Mouse (Mus musculus) Patski (cell line): ENCODE results near the gene Tpra1. TPM values are rescaled to one million over a fixed set of nuclear protein-coding genes. Genes with fewer than 3 reads are reported as not detected.
A peak's percentile ranks its signal among the peaks of the same experiment; 100 is the strongest.

Source experiments
- ATAC-seq: fragments of 100-300 bp; one replicate; pipeline ENCODE4 v1.8.0; 2021
- CTCF ChIA-PET: fragments of 350-600 bp; sonication (Branson Sonifier 250); formaldehyde crosslinking; loops from one replicate; lab custom pipeline; 2022; ENCODE audit warnings: inconsistent platforms; lab: Charles Lee
- POLR2A ChIA-PET: fragments of 350-600 bp; sonication (Branson Sonifier 250); formaldehyde crosslinking; loops from one replicate; lab custom pipeline; 2022; ENCODE audit warnings: antibody characterized with exemption, inconsistent platforms; lab: Charles Lee
- DNase-seq: peaks from one replicate; pipeline ENCODE4 v3.0.0-alpha.2; 2011; ENCODE audit warnings: low read depth, low spot score
- H3K27me3 ChIP-seq: fragments of 371-371 bp; one replicate; pipeline ENCODE4 v1.5.1; 2021
- CTCF ChIP-seq: fragments of 100-300 bp; IDR thresholded peaks from one replicate; pipeline ENCODE4 v1.5.1; 2021
- in situ Hi-C: fragments of 300-500 bp; cut with MboI; formaldehyde crosslinking; loops from 3 replicates; pipeline ENCODE4 v1.11.1; 2018; ENCODE audit warnings: low pct_unique_long_range_greater_than_20kb, mixed read lengths
- polyA plus RNA-seq: library from polyadenylated mRNA; unstranded; gene quantifications from one replicate; pipeline ENCODE4 v1.2.3, GENCODE M21; 2021

The Tpra1 gene
- polyA plus RNA-seq, 1 experiment from 2014 or later: 64.5 TPM

GRCm38 (mm10) chr6:88934816-88935215, 32.8 kb downstream of the Tpra1 start:
- POLR2A ChIA-PET: interaction anchor here (1.4 kb wide), 2 partner anchors 8 to 418 kb away, joined by 3 to 5 read pairs; no protein-coding TSS in a partner anchor
- in situ Hi-C loops: loop anchor here (5.0 kb wide), 7 partner anchors 37 to 692 kb away; no protein-coding TSS in a partner anchor
- DNase-seq (no peak), ATAC-seq (peak; percentile 49)
- TF ChIP-seq CTCF: no peak
- CTCF ChIA-PET: interaction anchor here (0.9 to 2.8 kb wide), 13 partner anchors 9 to 698 kb away, joined by 3 to 14 read pairs (median 4); no protein-coding TSS in a partner anchor
- no peaks in the 10 kb centered on the region for H3K27me3 ChIP-seq

GRCm38 (mm10) chr6:88935735-88936276, 33.8 kb downstream of the Tpra1 start:
- H3K27me3 ChIP-seq: no peaks in the 10 kb centered on the region
- ATAC-seq (no peak), DNase-seq (no peak)
- in situ Hi-C loops: loop anchor here (5.0 kb wide), 2 partner anchors 36 to 66 kb away; no protein-coding TSS in a partner anchor
- ChIA-PET CTCF (interaction anchor here (0.7 to 2.5 kb wide), 8 partner anchors 10 to 697 kb away, joined by 3 to 14 read pairs (median 6); no protein-coding TSS in a partner anchor), POLR2A (interaction anchor here (0.6 to 1.4 kb wide), 4 partner anchors 9 to 417 kb away, joined by 3 to 5 read pairs (median 4); no protein-coding TSS in a partner anchor)
- TF ChIP-seq CTCF: no peak

GRCm38 (mm10) chr6:88936342-88937213, 34.5 kb downstream of the Tpra1 start:
- no peak for ATAC-seq
- DNase-seq: no peak
- no peaks in the 10 kb centered on the region for H3K27me3 ChIP-seq
- TF ChIP-seq CTCF: no peak
- in situ Hi-C loops: loop anchor here (5.0 kb wide), 2 partner anchors 36 to 66 kb away; no protein-coding TSS in a partner anchor
- ChIA-PET CTCF (interaction anchor here (0.7 to 2.5 kb wide), 4 partner anchors 11 to 97 kb away, joined by 3 to 14 read pairs (median 8); no protein-coding TSS in a partner anchor), POLR2A (interaction anchor here (0.6 to 1.4 kb wide), 3 partner anchors 10 to 221 kb away, joined by 3 to 5 read pairs (median 4); no protein-coding TSS in a partner anchor)

DNA sequence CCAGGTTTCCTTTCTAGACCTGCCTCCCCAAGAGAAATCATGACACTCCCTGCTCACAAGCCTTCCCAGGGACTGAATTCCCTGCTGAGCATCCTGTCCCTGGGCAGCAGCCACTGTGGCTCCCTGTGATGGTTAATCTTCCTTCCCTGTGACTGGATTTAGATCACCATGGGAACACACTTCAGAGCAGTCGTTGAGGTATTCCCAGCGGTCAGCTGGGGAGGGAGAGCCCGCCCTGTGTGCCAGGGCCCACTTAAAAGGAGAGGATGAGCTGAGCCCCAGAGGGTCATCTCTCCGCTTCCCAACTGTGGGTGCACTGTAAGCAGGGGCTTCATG, 35.1 kb downstream of the Tpra1 start:
- CTCF ChIA-PET: interaction anchor here (2.5 kb wide), 1 partner anchor 11 kb away, joined by 11 read pairs; no protein-coding TSS in a partner anchor
- DNase-seq (no peak), ATAC-seq (no peak)
- H3K27me3 ChIP-seq: no peaks in the 10 kb centered on the region
- no peak for TF ChIP-seq CTCF
- POLR2A ChIA-PET: no interaction called here
- in situ Hi-C loops: loop anchor here (5.0 kb wide), 2 partner anchors 35 to 65 kb away; no protein-coding TSS in a partner anchor

DNA sequence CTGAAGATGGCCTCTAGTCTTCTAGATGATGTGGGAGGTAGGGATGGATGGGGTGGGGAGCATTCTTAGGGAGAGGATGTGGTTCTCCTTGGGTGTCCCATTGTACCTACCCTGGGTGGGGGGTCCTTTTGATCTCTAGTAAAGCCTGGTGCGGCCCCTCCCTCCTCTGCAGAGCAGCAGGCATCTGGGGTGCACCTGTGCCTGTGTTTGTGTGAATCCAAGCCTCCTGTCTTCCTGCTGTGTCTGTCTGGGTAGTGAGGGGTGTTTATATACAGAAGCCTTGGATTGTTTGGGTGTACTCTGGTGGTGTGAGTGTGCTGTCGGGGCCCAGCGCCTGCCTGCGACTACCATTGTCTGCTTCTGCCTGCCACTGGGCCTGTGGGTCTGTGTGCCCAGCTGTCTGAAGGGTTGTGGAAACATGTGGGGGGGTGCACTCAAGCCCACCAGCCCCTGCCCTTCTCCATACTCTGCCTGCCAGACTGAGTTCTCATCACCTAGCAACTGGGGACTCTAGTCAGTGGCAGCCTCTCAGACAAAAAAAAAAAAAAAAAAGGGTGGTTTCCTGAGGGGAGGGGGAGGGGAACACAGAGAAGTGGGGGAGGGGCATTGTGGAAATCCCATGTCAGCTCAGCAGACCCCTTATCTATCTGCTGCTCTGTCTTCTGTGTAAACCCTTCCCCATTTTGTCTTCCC, 36.1 kb downstream of the Tpra1 start:
- no peaks in the 10 kb centered on the region for H3K27me3 ChIP-seq
- no peak for DNase-seq
- in situ Hi-C loops: loop anchor here (5.0 kb wide), 2 partner anchors 34 to 64 kb away; no protein-coding TSS in a partner anchor
- TF ChIP-seq CTCF: no peak
- CTCF ChIA-PET: no interaction called here
- no peak for ATAC-seq
- POLR2A ChIA-PET: interaction anchor here (0.6 to 1.8 kb wide), 2 partner anchors 42 to 725 kb away, joined by 4 to 6 read pairs; no protein-coding TSS in a partner anchor

DNA sequence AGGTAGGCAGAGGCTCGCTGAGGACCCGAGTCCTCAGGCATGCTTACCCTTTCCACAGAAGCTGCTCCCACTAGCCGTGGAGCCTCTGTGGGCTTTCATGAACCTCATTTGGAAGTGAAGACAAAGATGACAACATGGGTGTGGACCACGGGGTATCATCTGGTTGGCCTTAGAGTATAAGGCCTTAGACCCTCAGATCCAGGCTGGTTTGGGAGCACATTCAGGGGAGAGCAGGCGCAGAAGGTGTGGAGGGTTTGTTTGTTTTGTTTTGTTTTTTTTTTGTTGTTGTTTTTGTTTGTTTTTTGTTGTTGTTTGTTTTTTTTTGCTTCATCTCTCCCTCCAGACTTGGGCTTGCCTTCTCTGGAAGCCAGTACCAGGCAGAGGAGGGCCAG, 36.6 kb downstream of the Tpra1 start:
- in situ Hi-C loops: loop anchor here (5.0 kb wide), 2 partner anchors 34 to 64 kb away; no protein-coding TSS in a partner anchor
- no peak for TF ChIP-seq CTCF
- no peak for DNase-seq
- POLR2A ChIA-PET: interaction anchor here (0.6 to 1.8 kb wide), 2 partner anchors 42 to 724 kb away, joined by 4 to 6 read pairs; no protein-coding TSS in a partner anchor
- no peak for ATAC-seq
- CTCF ChIA-PET: no interaction called here
- no peaks in the 10 kb centered on the region for H3K27me3 ChIP-seq

DNA sequence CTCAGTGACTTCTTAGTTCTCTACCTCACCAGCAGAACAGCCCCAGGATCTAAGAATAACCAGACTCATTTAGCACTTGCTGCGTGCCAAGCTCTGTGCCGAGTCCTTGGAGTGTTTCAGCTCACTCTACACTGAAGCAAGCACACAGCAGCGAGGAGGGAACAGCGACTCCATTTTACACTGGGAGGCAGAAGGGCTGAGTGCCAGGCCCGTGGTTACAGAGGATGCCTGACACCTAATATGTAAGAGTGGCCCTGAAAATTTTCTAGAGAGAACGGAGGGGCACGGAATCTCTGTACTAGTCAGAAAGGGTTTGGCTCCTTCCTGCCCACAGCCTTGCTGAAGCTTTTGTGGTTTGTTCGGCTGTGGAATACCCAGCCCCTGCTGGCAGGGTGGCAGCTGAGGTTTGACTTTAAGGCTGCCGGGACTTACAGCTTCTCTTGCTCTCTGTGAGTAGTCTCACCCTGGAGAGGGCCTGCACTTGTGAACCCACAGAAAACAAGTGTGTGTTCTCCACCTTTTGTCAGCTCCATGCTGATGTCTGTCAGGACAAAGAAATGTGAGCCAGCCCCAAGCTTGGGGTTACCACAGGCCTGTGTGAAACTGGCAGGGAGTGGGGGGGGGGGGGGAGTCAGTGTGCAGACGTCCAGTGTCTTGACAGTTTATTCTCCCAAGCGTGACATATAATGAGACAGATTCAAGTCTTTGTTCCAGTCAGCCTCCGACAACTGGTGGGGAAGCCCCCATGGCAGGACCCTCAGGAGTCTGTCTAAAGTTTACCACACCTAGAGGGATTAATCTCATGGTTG, 37.4 kb downstream of the Tpra1 start:
- in situ Hi-C loops: loop anchor here (5.0 kb wide), 2 partner anchors 33 to 63 kb away; no protein-coding TSS in a partner anchor
- CTCF ChIA-PET: interaction anchor here (0.9 to 1.2 kb wide), 3 partner anchors 15 to 94 kb away, joined by 3 to 6 read pairs (median 3); no protein-coding TSS in a partner anchor
- ATAC-seq (no peak), DNase-seq (no peak)
- H3K27me3 ChIP-seq: no peaks in the 10 kb centered on the region
- POLR2A ChIA-PET: interaction anchor here (0.6 to 1.8 kb wide), 2 partner anchors 41 to 561 kb away, joined by 3 to 6 read pairs; no protein-coding TSS in a partner anchor
- TF ChIP-seq CTCF: no peak

DNA sequence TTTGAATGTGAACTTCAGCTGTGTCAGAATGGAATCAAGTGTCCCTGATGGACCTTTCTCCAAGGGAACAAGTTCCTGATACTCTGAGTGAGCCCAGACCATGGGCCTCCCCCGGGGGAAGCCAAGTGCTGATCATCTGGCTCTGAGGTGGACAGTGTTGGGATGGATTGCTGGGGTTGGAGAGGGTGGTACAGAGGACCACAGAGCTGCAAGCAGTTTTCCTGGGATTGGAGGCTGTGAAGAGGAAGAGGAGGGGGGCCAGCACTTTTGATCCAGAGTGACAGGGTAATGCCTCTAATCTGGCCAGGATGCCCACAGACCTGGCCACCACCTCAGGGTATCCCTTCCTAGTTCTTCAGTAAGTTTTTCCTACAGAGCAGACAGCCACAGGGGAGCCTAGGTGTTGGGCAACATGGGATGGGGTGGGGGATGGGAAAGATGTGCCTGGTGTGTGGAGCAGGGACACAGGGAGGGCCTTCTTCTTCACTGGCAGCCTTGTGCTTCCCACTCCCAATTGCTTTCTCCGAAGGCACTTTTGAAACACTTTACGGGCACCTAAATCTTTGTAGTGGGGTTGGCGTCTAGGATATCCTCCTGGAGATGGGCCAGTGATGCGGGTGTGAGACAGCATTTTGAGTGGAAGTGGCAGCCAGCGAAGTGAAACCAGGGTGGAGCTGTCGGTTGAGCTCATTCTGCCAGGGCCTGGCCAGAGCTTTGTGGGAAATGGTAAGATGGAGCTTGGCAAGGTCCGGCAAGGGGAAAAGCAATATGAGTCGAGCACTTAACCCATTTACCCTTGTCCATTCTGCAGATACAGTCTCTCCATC, 38.3 kb downstream of the Tpra1 start:
- ATAC-seq: peak; percentile 40
- TF ChIP-seq CTCF: no peak
- in situ Hi-C loops: no loop called here
- ChIA-PET POLR2A (interaction anchor here (0.6 to 1.8 kb wide), 2 partner anchors 40 to 560 kb away, joined by 3 to 6 read pairs; no protein-coding TSS in a partner anchor), CTCF (interaction anchor here (0.7 to 1.2 kb wide), 4 partner anchors 16 to 93 kb away, joined by 3 to 6 read pairs (median 3); no protein-coding TSS in a partner anchor)
- DNase-seq: no peak
- no peaks in the 10 kb centered on the region for H3K27me3 ChIP-seq
